ENCODE assay signal across 27 mouse cellular contexts in genomic region chr4:101026995-101027394, GRCm38 (mm10). TPM values are rescaled to one million over a fixed set of nuclear protein-coding genes. Genes with fewer than 3 reads are reported as not detected.
DNase-seq lines count a peak whose midpoint lies in the region; ATAC-seq and TF ChIP-seq lines count a peak whose summit lies in the region.
"Had no signal": no experiment of that assay in that cellular context is flagged by ENCODE, and none has a peak within 500 bp of the region (broad histone marks: within the 10 kb centered on the region; RNA-seq: fewer than 3 reads in every experiment).

No protein-coding gene starts in this region.

- no peaks in the 10 kb centered on the region for H3K27me3 ChIP-seq in forebrain, embryonic 13.5 days
- H3K27me3 ChIP-seq in forebrain, embryonic 10.5 days (ENCODE audit: poor library complexity, severe bottlenecking): no peaks in the 10 kb centered on the region
- no peaks in the 10 kb centered on the region for H3K27me3 ChIP-seq in lung, embryonic 14.5 days (ENCODE audit: insufficient read depth, low read length)
- H3K27me3 ChIP-seq in forebrain, postnatal 0 days (ENCODE audit: insufficient read depth, low read length): no peaks in the 10 kb centered on the region
- H3K27me3 ChIP-seq: neural tube, embryonic 15.5 days had no signal

- no peak overlapping the region for H3K4me3 ChIP-seq in forebrain, embryonic 13.5 days
- no peak overlapping the region for H3K4me3 ChIP-seq in forebrain, embryonic 10.5 days
- no peak overlapping the region for H3K4me3 ChIP-seq in lung, embryonic 14.5 days (ENCODE audit: low read depth, low read length)
- no peak overlapping the region for H3K4me3 ChIP-seq in forebrain, postnatal 0 days (ENCODE audit: low read depth, low read length)
- H3K4me3 ChIP-seq: left cerebral cortex, adult 2 months; limb, embryonic 10.5 days; midbrain, embryonic 10.5 days; neural tube, embryonic 15.5 days had no signal

- 0 out of 2 replicates have a peak, but pooled peaks cover 7% of the 10 kb centered on the region for H3K4me1 ChIP-seq in forebrain, embryonic 13.5 days
- 0 out of 2 replicates have a peak, but pooled peaks cover 5% of the 10 kb centered on the region for H3K4me1 ChIP-seq in forebrain, embryonic 10.5 days
- H3K4me1 ChIP-seq in lung, embryonic 14.5 days (ENCODE audit: insufficient read depth): peaks cover 9% of the 10 kb centered on the region
- no peaks in the 10 kb centered on the region for H3K4me1 ChIP-seq in forebrain, postnatal 0 days (ENCODE audit: insufficient read depth)
- H3K4me1 ChIP-seq: limb, embryonic 10.5 days; neural tube, embryonic 15.5 days had no signal

- WGBS in forebrain, embryonic 13.5 days: 75% methylated on average over 2 of the region's 2 CpGs
- 86% methylated on average over 2 of the region's 2 CpGs for WGBS in forebrain, embryonic 10.5 days
- WGBS in lung, embryonic 14.5 days: 59% methylated on average over 2 of the region's 2 CpGs
- 59% methylated on average over 2 of the region's 2 CpGs for WGBS in forebrain, postnatal 0 days

- no peaks in the 10 kb centered on the region for H3K36me3 ChIP-seq in forebrain, embryonic 13.5 days (ENCODE audit: poor library complexity, severe bottlenecking)
- H3K36me3 ChIP-seq in forebrain, embryonic 10.5 days (replicated peaks): 0 out of 2 replicates have a peak, but pooled peaks cover 2% of the 10 kb centered on the region
- no peaks in the 10 kb centered on the region for H3K36me3 ChIP-seq in lung, embryonic 14.5 days (ENCODE audit: insufficient read depth)
- H3K36me3 ChIP-seq in forebrain, postnatal 0 days (ENCODE audit: insufficient read depth): no peaks in the 10 kb centered on the region
- H3K36me3 ChIP-seq: G1E; limb, embryonic 10.5 days; neural tube, embryonic 15.5 days had no signal

- H3K27ac ChIP-seq in forebrain, embryonic 13.5 days: no peak overlapping the region; the same call in 1 of the 2 replicates
- H3K27ac ChIP-seq in forebrain, embryonic 10.5 days: no peak overlapping the region
- H3K27ac ChIP-seq in lung, embryonic 14.5 days (ENCODE audit: low read depth): no peak overlapping the region
- H3K27ac ChIP-seq in forebrain, postnatal 0 days (ENCODE audit: low read depth, low read length): no peak overlapping the region
- H3K27ac ChIP-seq: left cerebral cortex, adult 2 months; limb, embryonic 10.5 days; macrophage; neural tube, embryonic 15.5 days had no signal

- ATAC-seq in forebrain, embryonic 13.5 days: peak; percentile 77; the same call in 1 of the 2 replicates
- ATAC-seq in lung, embryonic 14.5 days (ENCODE audit: insufficient read depth): peak; percentile 21; the same call in 1 of the 2 replicates
- ATAC-seq in forebrain, postnatal 0 days: peak; percentile 82

- no peak for TF ChIP-seq CTCF in lung, embryonic 14.5 days (IDR thresholded peaks at IDR 0.05; ENCODE audit: low read depth)
- TF ChIP-seq CTCF in forebrain, postnatal 0 days (IDR thresholded peaks at IDR 0.05; ENCODE audit: low read depth): no peak

- peaks cover 11% of the 10 kb centered on the region for H3K9me3 ChIP-seq in forebrain, embryonic 13.5 days (replicated peaks)
- peaks cover 14% of the 10 kb centered on the region for H3K9me3 ChIP-seq in forebrain, embryonic 10.5 days
- H3K9me3 ChIP-seq in lung, embryonic 14.5 days (ENCODE audit: low read depth, low read length): no peaks in the 10 kb centered on the region; the same call in 1 of the 2 replicates
- H3K9me3 ChIP-seq in forebrain, postnatal 0 days (ENCODE audit: low read length): peaks cover 5% of the 10 kb centered on the region; the same call in 1 of the 2 replicates
- H3K9me3 ChIP-seq: neural tube, embryonic 15.5 days had no signal

- H3K4me2 ChIP-seq in forebrain, embryonic 13.5 days: no peak overlapping the region
- H3K4me2 ChIP-seq in lung, embryonic 14.5 days: no peak overlapping the region
- no peak overlapping the region for H3K4me2 ChIP-seq in forebrain, postnatal 0 days (ENCODE audit: low read depth)
- H3K4me2 ChIP-seq: neural tube, embryonic 15.5 days had no signal

- no peak for DNase-seq in forebrain, embryonic 10.5 days (ENCODE audit: extremely low spot score, low spot score)
- DNase-seq in lung, embryonic 14.5 days: peak; percentile 56
- no peak for DNase-seq in lung, adult 18-20 months
- DNase-seq in Muller cell, postnatal 12 days (ENCODE audit: inconsistent ontology term): peak; percentile 6
- peak; percentile 51 for DNase-seq in forebrain, postnatal 0 days
- no peak for DNase-seq in thymus, adult 18-20 months
- no peak for DNase-seq in B cell, adult 2 months
- DNase-seq: adrenal gland, postnatal 36 days; cerebellum, adult 8-10 months; gastrocnemius, postnatal 14 days; kidney, adult 11 months; kidney, postnatal 10 days; right cerebral cortex, postnatal 14 days; spleen, adult 18-20 months; thymus, postnatal 4 days had no signal

- no peak overlapping the region for H3K9ac ChIP-seq in forebrain, embryonic 13.5 days
- no peak overlapping the region for H3K9ac ChIP-seq in lung, embryonic 14.5 days
- H3K9ac ChIP-seq in forebrain, postnatal 0 days: no peak overlapping the region
- H3K9ac ChIP-seq: neural tube, embryonic 15.5 days had no signal

RNA-seq across cellular contexts. Expression of gene Gm10577, which starts 6.5 kb away (rescaled TPM):
- not detected in 2 replicates for polyA plus RNA-seq in forebrain, embryonic 13.5 days (2015; fragmentation: Nextera tagmentation; extraction: Ambion mirVana)
- polyA plus RNA-seq in forebrain, embryonic 10.5 days (2016; fragmentation: Nextera tagmentation; extraction: Ambion mirVana): not detected in 2 replicates
- not detected in 2 replicates for polyA plus RNA-seq in lung, embryonic 14.5 days (2014; fragmentation: Nextera tagmentation; extraction: Ambion mirVana)
- total RNA-seq in forebrain, postnatal 0 days (2014; rRNA removed): not detected in 2 replicates
- polyA plus RNA-seq in forebrain, postnatal 0 days (2015; fragmentation: Nextera tagmentation; extraction: Ambion mirVana): not detected in 2 replicates
- total RNA-seq: adrenal gland, postnatal 36 days; G1E; gastrocnemius, postnatal 14 days; heart, adult 8-10 months; hematopoietic stem cell, adult 5-6 weeks; layer of hippocampus, adult 18-20 months; left cerebral cortex, adult 2 months; liver, adult 2 months had no signal
- polyA plus RNA-seq: G1E; heart, embryonic 16.5 days; limb, embryonic 10.5 days; liver, adult 2 months; macrophage; midbrain, embryonic 10.5 days; neural tube, embryonic 15.5 days had no signal

RNA-seq across cellular contexts. Expression of gene Raver2, which starts 41.8 kb away (rescaled TPM):
- polyA plus RNA-seq in forebrain, embryonic 13.5 days (2015; fragmentation: Nextera tagmentation; extraction: Ambion mirVana): 5.4 and 5.8 TPM in 2 replicates
- 12.0 and 12.3 TPM in 2 replicates for polyA plus RNA-seq in forebrain, embryonic 10.5 days (2016; fragmentation: Nextera tagmentation; extraction: Ambion mirVana)
- 11.3 and 12.5 TPM in 2 replicates for polyA plus RNA-seq in lung, embryonic 14.5 days (2014; fragmentation: Nextera tagmentation; extraction: Ambion mirVana)
- 14.4 and 15.0 TPM in 2 replicates for total RNA-seq in forebrain, postnatal 0 days (2014; rRNA removed)
- 4.0 and 6.5 TPM in 2 replicates for polyA plus RNA-seq in forebrain, postnatal 0 days (2015; fragmentation: Nextera tagmentation; extraction: Ambion mirVana)
- polyA plus RNA-seq: G1E, macrophage had no signal

Comparison
In these comparisons a context has a peak if more than half of its experiments do, and no peak if none do; other contexts are left out.
1. DNase-seq: peak in lung, embryonic 14.5 days (single experiment), Muller cell, postnatal 12 days (single experiment) and forebrain, postnatal 0 days (single experiment); none in forebrain, embryonic 10.5 days (single experiment), lung, adult 18-20 months (0 of 2), thymus, adult 18-20 months (0 of 2) and B cell, adult 2 months (0 of 2).
2. ATAC-seq: peak in every context shown above with its lines; median percentile 82 in forebrain, postnatal 0 days; 77 in forebrain, embryonic 13.5 days; 21 in lung, embryonic 14.5 days.